Mouse (Mus musculus) spleen, adult 2 months (tissue): ENCODE results near the gene Doc2b.

Source experiments
- CTCF ChIP-seq: fragments of 200-500 bp; IDR thresholded peaks from 2 replicates; pipeline ENCODE4 v1.5.1; 2011; ENCODE audit warnings: mild to moderate bottlenecking, inconsistent platforms; ENCODE audit not compliant: insufficient read depth, insufficient read length, insufficient replicate concordance; ENCODE audit errors: extremely low read depth
- POLR2A ChIP-seq: fragments of 200-500 bp; IDR thresholded peaks from 2 replicates; pipeline ENCODE4 v1.6.1; 2011; ENCODE audit warnings: low read depth, low read length, inconsistent platforms

DNA sequence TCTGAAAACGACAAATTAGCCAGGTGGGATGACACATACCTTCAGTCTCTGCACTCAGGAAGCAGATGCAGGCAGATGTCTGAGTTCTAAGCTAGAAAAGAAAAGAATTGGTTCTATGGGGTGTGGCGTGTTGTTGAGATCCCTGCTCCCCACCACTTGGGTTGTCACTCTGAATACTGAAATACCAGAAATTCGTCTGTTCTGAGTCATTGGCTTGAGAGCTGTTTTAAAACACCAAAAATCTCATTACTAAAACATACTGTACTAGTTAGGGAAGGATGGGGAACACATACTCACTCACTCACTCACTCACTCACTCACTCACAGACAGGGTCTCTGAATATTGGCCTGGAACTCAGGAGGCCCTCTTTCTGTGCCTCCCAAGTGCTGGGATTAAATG is 58.9 kb downstream of the Doc2b start:
- TF ChIP-seq CTCF, result no peak
- no peak for TF ChIP-seq POLR2A
